Mouse (Mus musculus): ENCODE results near the gene Azi2.

DNA sequence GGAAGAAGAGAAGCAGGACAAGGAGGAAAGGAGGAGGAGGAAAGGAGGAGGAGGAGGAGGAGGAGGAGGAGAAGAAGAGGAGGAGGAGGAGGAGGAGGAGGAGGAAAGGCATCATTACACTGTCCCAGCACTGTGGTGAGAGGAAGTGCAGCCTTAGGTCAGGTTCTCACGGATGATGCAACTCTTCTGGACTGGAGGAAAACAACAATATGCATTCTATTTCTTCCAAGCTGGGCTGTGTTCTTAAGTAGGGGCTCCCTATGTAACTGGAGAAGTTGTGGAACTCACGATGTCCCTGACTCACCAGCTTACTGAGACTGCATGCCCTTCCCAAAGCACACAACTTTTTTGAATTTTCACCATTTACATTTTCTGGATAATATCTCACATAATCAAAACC lies 8.6 kb upstream of the Azi2 start:
- no peak for TF ChIP-seq CTCF (IDR thresholded peaks at IDR 0.05; ENCODE audit: low read depth)
- TF ChIP-seq EP300 (IDR thresholded peaks at IDR 0.05; ENCODE audit: low read depth): no peak
